Mouse (Mus musculus) lung, embryonic 16.5 days (tissue): ENCODE measurements around the gene Rcbtb2. TPM values are rescaled to one million over a fixed set of nuclear protein-coding genes. Genes with fewer than 3 reads are reported as not detected.
A peak's percentile ranks its signal among the peaks of the same experiment; 100 is the strongest.

Source experiments
- ATAC-seq: fragments of 200-750 bp; cut with Nextera tagmentation; 2 replicates; pipeline ENCODE4 v1.8.0; 2017; ENCODE audit warnings: low read depth, mild to moderate bottlenecking, moderate library complexity
- H3K27ac ChIP-seq: fragments of 300-500 bp; sonication (generic); 2 replicates; pipeline ENCODE4 v1.5.1; 2014; ENCODE audit warnings: mild to moderate bottlenecking, control low read depth, low read length
- H3K27me3 ChIP-seq: fragments of 300-500 bp; sonication (generic); 2 replicates; pipeline ENCODE4 v1.6.1; 2014; ENCODE audit warnings: low read depth, low read length, mixed read lengths; ENCODE audit not compliant: control insufficient read depth, insufficient read depth
- H3K36me3 ChIP-seq: fragments of 300-500 bp; sonication (generic); 2 replicates; pipeline ENCODE4 v1.6.1; 2014; ENCODE audit warnings: low read length; ENCODE audit not compliant: control insufficient read depth, insufficient read depth
- H3K4me1 ChIP-seq: fragments of 300-500 bp; sonication (generic); replicated peaks from 2 replicates; pipeline ENCODE4 v1.6.1; 2014; ENCODE audit warnings: low read length, mixed read lengths; ENCODE audit not compliant: control insufficient read depth, insufficient read depth
- H3K4me2 ChIP-seq: fragments of 300-500 bp; sonication (generic); 2 replicates; pipeline ENCODE4 v1.6.1; 2014; ENCODE audit warnings: low read depth, low read length, control low read depth
- H3K4me3 ChIP-seq: fragments of 300-500 bp; sonication (generic); 2 replicates; pipeline ENCODE4 v1.5.1; 2014; ENCODE audit warnings: mild to moderate bottlenecking, low read length, control low read depth
- H3K9ac ChIP-seq: fragments of 300-500 bp; sonication (generic); 2 replicates; pipeline ENCODE4 v1.6.1; 2014; ENCODE audit warnings: low read length, control low read depth
- H3K9me3 ChIP-seq: fragments of 300-500 bp; sonication (generic); 2 replicates; pipeline ENCODE4 v1.6.1; 2016; ENCODE audit warnings: low read length; ENCODE audit not compliant: control insufficient read depth
- WGBS: fragments of 180-500 bp; shearing (Covaris S2); extraction: QIAGEN DNeasy Blood & Tissue Kit; methylation state at CpG from one replicate; pipeline ENCODE4 v1.1.7; 2014; 5-methylcytosine and 5-hydroxymethylcytosine counted together
- polyA plus RNA-seq: library from polyadenylated mRNA; unstranded; fragments of >200 nt; fragmentation: Nextera tagmentation; extraction: Ambion mirVana; gene quantifications from 2 replicates; pipeline ENCODE4 v1.2.1, GENCODE M21; 2015

The Rcbtb2 gene
- polyA plus RNA-seq, 1 experiment from 2014 or later = 101 TPM

GRCm38 (mm10) chr14:73139866-73140265 lies 17.0 kb downstream of the Rcbtb2 start:
- Histone ChIP-seq H3K9ac (no peak overlapping the region), H3K4me1 (peaks cover 5% of the 10 kb centered on the region; the same call in 1 of the 2 replicates), H3K27me3 (no peaks in the 10 kb centered on the region), H3K4me2 (no peak overlapping the region), H3K36me3 (no peaks in the 10 kb centered on the region), H3K27ac (no peak overlapping the region), H3K9me3 (no peaks in the 10 kb centered on the region), H3K4me3 (no peak overlapping the region)
- no peak for ATAC-seq
- 47% methylated on average over 5 of the region's 5 CpGs for WGBS

GRCm38 (mm10) chr14:73141800-73142199 lies 19.0 kb downstream of the Rcbtb2 start:
- Histone ChIP-seq H3K36me3 (peaks cover 3% of the 10 kb centered on the region; the same call in 1 of the 2 replicates), H3K27ac (no peak overlapping the region), H3K9ac (no peak overlapping the region), H3K4me2 (no peak overlapping the region), H3K27me3 (no peaks in the 10 kb centered on the region), H3K4me1 (peaks cover 8% of the 10 kb centered on the region; the same call in 1 of the 2 replicates), H3K9me3 (no peaks in the 10 kb centered on the region), H3K4me3 (no peak overlapping the region)
- WGBS = 76% methylated on average over 3 of the region's 3 CpGs
- no peak for ATAC-seq

- Histone ChIP-seq H3K4me1 (peaks cover 8% of the 10 kb centered on the region; the same call in 1 of the 2 replicates), H3K9me3 (no peaks in the 10 kb centered on the region), H3K9ac (peak overlapping the region; percentile 96), H3K27ac (peak overlapping the region; percentile 99), H3K4me3 (peak overlapping the region; percentile 80), H3K4me2 (peak overlapping the region; percentile 84), H3K36me3 (peaks cover 3% of the 10 kb centered on the region; the same call in 1 of the 2 replicates), H3K27me3 (no peaks in the 10 kb centered on the region)
- peak; percentile 41; the same call in 1 of the 2 replicates for ATAC-seq
- WGBS = under 1% methylated on average over 11 of the region's 11 CpGs
Measured at GRCm38 (mm10) chr14:73142421-73142895, 19.6 kb downstream of the Rcbtb2 start.

- Histone ChIP-seq H3K27ac (peak overlapping the region; percentile 99), H3K9ac (peak overlapping the region; percentile 96)
- WGBS = under 1% methylated on average over 71 of the region's 88 CpGs
Measured at GRCm38 (mm10) chr14:73142896-73143709, 20.3 kb downstream of the Rcbtb2 start.

GRCm38 (mm10) chr14:73143710-73144420 lies 21.0 kb downstream of the Rcbtb2 start:
- Histone ChIP-seq H3K4me3 (peak overlapping the region; percentile 80), H3K27me3 (no peaks in the 10 kb centered on the region), H3K27ac (peak overlapping the region; percentile 99), H3K4me1 (peaks cover 12% of the 10 kb centered on the region; the same call in 1 of the 2 replicates), H3K36me3 (peaks cover 3% of the 10 kb centered on the region; the same call in 1 of the 2 replicates), H3K9me3 (no peaks in the 10 kb centered on the region), H3K9ac (peak overlapping the region; percentile 96), H3K4me2 (peak overlapping the region; percentile 84)
- 29% methylated on average over 25 of the region's 25 CpGs for WGBS
- peak; percentile 32; the same call in 1 of the 2 replicates for ATAC-seq

More at GRCm38 (mm10) chr14:73142896-73143709, 20.3 kb downstream of the Rcbtb2 start:
- Histone ChIP-seq H3K27me3 (no peaks in the 10 kb centered on the region), H3K4me1 (peaks cover 12% of the 10 kb centered on the region; the same call in 1 of the 2 replicates), H3K36me3 (peaks cover 3% of the 10 kb centered on the region; the same call in 1 of the 2 replicates), H3K4me2 (peak overlapping the region; percentile 84), H3K4me3 (peak overlapping the region; percentile 80), H3K9me3 (no peaks in the 10 kb centered on the region)
- ATAC-seq = peak; percentile 94

GRCm38 (mm10) chr14:73145531-73145930 lies 22.7 kb downstream of the Rcbtb2 start:
- Histone ChIP-seq H3K4me3 (no peak overlapping the region), H3K9me3 (no peaks in the 10 kb centered on the region), H3K4me2 (no peak overlapping the region), H3K36me3 (peaks cover 3% of the 10 kb centered on the region; the same call in 1 of the 2 replicates), H3K27ac (no peak overlapping the region), H3K9ac (no peak overlapping the region), H3K4me1 (peaks cover 12% of the 10 kb centered on the region; the same call in 1 of the 2 replicates), H3K27me3 (no peaks in the 10 kb centered on the region)
- ATAC-seq = no peak
- WGBS = 83% methylated on average over 4 of the region's 4 CpGs

GRCm38 (mm10) chr14:73146721-73147120 lies 23.9 kb downstream of the Rcbtb2 start:
- Histone ChIP-seq H3K27me3 (no peaks in the 10 kb centered on the region), H3K36me3 (peaks cover 3% of the 10 kb centered on the region; the same call in 1 of the 2 replicates), H3K4me3 (no peak overlapping the region), H3K4me2 (no peak overlapping the region), H3K9ac (no peak overlapping the region), H3K9me3 (no peaks in the 10 kb centered on the region), H3K27ac (no peak overlapping the region), H3K4me1 (peaks cover 12% of the 10 kb centered on the region; the same call in 1 of the 2 replicates)
- ATAC-seq = no peak
- WGBS = 53% methylated on average over 3 of the region's 3 CpGs

- H3K27ac ChIP-seq = no peak overlapping the region
- no peak for ATAC-seq
- no peaks in the 10 kb centered on the region for H3K27me3 ChIP-seq
- no peak overlapping the region for H3K4me3 ChIP-seq
- peaks cover 3% of the 10 kb centered on the region; the same call in 1 of the 2 replicates for H3K36me3 ChIP-seq
- H3K4me1 ChIP-seq = peaks cover 12% of the 10 kb centered on the region; the same call in 1 of the 2 replicates
- no peak overlapping the region for H3K4me2 ChIP-seq
- WGBS = 75% methylated on average over 3 of the region's 3 CpGs
- H3K9me3 ChIP-seq = no peaks in the 10 kb centered on the region
- H3K9ac ChIP-seq = no peak overlapping the region
Measured at GRCm38 (mm10) chr14:73148125-73148524, 25.3 kb downstream of the Rcbtb2 start.

- Histone ChIP-seq H3K36me3 (peaks cover 20% of the 10 kb centered on the region), H3K4me2 (no peak overlapping the region), H3K4me3 (no peak overlapping the region), H3K9me3 (no peaks in the 10 kb centered on the region), H3K27me3 (no peaks in the 10 kb centered on the region), H3K4me1 (no peaks in the 10 kb centered on the region), H3K9ac (no peak overlapping the region), H3K27ac (no peak overlapping the region)
- ATAC-seq = no peak
- 91% methylated on average over 3 of the region's 5 CpGs for WGBS
Measured at GRCm38 (mm10) chr14:73161303-73161702, 38.5 kb downstream of the Rcbtb2 start.
